Mouse (Mus musculus): ENCODE measurements around the gene Luc7l2. TPM values are rescaled to one million over a fixed set of nuclear protein-coding genes. Genes with fewer than 3 reads are reported as not detected.

Gene Luc7l2
- total and polyA plus RNA-seq, 3 experiments, result 62.0 to 173 (median 92.5) TPM

DNA sequence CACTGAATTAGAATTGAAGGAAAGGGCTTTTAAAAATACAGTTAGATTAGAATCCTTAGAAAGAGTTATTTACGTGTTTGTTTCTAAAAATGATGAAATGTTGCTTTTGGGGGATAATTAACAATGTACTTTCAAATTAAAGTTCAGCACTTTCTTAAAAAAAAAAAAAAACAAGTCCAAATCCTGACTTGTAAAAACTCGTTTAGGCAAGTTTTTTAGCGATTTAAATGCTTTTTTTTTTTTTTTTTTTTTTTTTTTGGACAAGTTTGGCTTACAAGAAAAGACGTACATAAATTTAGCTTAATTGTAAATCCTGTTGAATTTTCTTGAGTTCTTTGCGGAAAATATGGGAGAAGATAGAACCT, 1.5 kb downstream of the Luc7l2 start:
- Histone ChIP-seq H3K79me2 (replicated peaks; ENCODE audit: control insufficient read depth, extremely low read depth, insufficient read depth, poor library complexity, severe bottlenecking) (peaks cover 31% of the 10 kb centered on the region), H3K27me3 (replicated peaks) (no peaks in the 10 kb centered on the region), H3K4me2 (ENCODE audit: insufficient read depth, low read depth, poor library complexity, severe bottlenecking) (no peak overlapping the region), H3K27ac (ENCODE audit: insufficient read depth, low read depth) (no peak overlapping the region), H3K4me3 (replicated peaks in 1 of 3; ENCODE audit: low read depth in 2 of 3, low read length in 2 of 3, poor library complexity in 1 of 3) (peak overlapping the region; percentile 58 to 97 (median 58)), H3K9ac (ENCODE audit: insufficient read depth, low read depth) (peak overlapping the region; percentile 78), H3K9me3 (replicated peaks; ENCODE audit: low read length) (no peaks in the 10 kb centered on the region), H3K4me1 (ENCODE audit: control insufficient read depth in 1 of 2, insufficient read depth in 2 of 2) (peaks cover 4 to 36% of the 10 kb centered on the region in 2 experiments; a peak in 2 of 4 replicates), H3K36me3 (replicated peaks in 1 of 2; ENCODE audit: control insufficient read depth in 1 of 2, insufficient read depth in 1 of 2, low read length in 1 of 2) (peaks cover 6 to 17% of the 10 kb centered on the region in 2 experiments)
- peak; percentile 90; the same call in 1 of the 2 replicates for TF ChIP-seq CHD1 (IDR thresholded peaks at IDR 0.05; ENCODE audit: low read depth, low read length)
- no peak for TF ChIP-seq SMC3 (IDR thresholded peaks at IDR 0.05; ENCODE audit: low read depth, low read length)
- DNase-seq (ENCODE audit: extremely low read depth), result no peak
- dilution Hi-C loops (cut with MboI; ENCODE audit: extremely low pct_ligation_motif_present, extremely low pct_unique_long_range_greater_than_20kb, low sequenced_read_pairs) (no loop called here), in situ Hi-C loops (cut with MboI; ENCODE audit: low pct_ligation_motif_present, low pct_unique_long_range_greater_than_20kb, low sequenced_read_pairs) (no loop called here)

GRCm38 (mm10) chr6:38576096-38576495, 25.0 kb downstream of the Luc7l2 start:
- Histone ChIP-seq H3K4me3 (replicated peaks in 1 of 3; ENCODE audit: low read depth in 2 of 3, low read length in 2 of 3, poor library complexity in 1 of 3) (no peak overlapping the region), H3K4me2 (ENCODE audit: insufficient read depth, low read depth, poor library complexity, severe bottlenecking) (peak overlapping the region; percentile 62), H3K9me3 (replicated peaks; ENCODE audit: low read length) (no peaks in the 10 kb centered on the region), H3K9ac (ENCODE audit: insufficient read depth, low read depth) (no peak overlapping the region), H3K79me2 (replicated peaks; ENCODE audit: control insufficient read depth, extremely low read depth, insufficient read depth, poor library complexity, severe bottlenecking) (peaks cover 58% of the 10 kb centered on the region), H3K27ac (ENCODE audit: insufficient read depth, low read depth) (no peak overlapping the region), H3K4me1 (ENCODE audit: control insufficient read depth in 1 of 2, insufficient read depth in 2 of 2) (peaks cover 3 to 24% of the 10 kb centered on the region in 2 experiments; a peak in 3 of 4 replicates), H3K36me3 (replicated peaks in 1 of 2; ENCODE audit: control insufficient read depth in 1 of 2, insufficient read depth in 1 of 2, low read length in 1 of 2) (peaks cover 33 to 65% of the 10 kb centered on the region in 2 experiments), H3K27me3 (replicated peaks) (no peaks in the 10 kb centered on the region)
- dilution Hi-C loops (cut with MboI; ENCODE audit: extremely low pct_ligation_motif_present, extremely low pct_unique_long_range_greater_than_20kb, low sequenced_read_pairs) (no loop called here), in situ Hi-C loops (cut with MboI; ENCODE audit: low pct_ligation_motif_present, low pct_unique_long_range_greater_than_20kb, low sequenced_read_pairs) (no loop called here)
- DNase-seq (ENCODE audit: extremely low read depth), result peak; percentile 63
- TF ChIP-seq EP300 (IDR thresholded peaks at IDR 0.05; ENCODE audit: low read length) (peak; percentile 87), POLR2A (IDR thresholded peaks at IDR 0.05; ENCODE audit: low read depth, low read length) (no peak), USF1 (IDR thresholded peaks at IDR 0.05; ENCODE audit: low read depth, low read length) (no peak), GABPA (IDR thresholded peaks at IDR 0.05; ENCODE audit: insufficient replicate concordance, low read depth, low read length) (no peak), IRF4 (IDR thresholded peaks at IDR 0.05; ENCODE audit: low read depth, low read length) (peak; percentile 84), JUND (conservative IDR thresholded peaks at IDR 0.05; ENCODE audit: low read depth, low read length) (no peak), RAD21 (IDR thresholded peaks at IDR 0.05; ENCODE audit: low read depth, low read length) (no peak), RCOR1 (conservative IDR thresholded peaks at IDR 0.05; ENCODE audit: low read depth, low read length) (no peak), ZMIZ1 (IDR thresholded peaks at IDR 0.05; ENCODE audit: low read depth, low read length) (no peak), CHD1 (IDR thresholded peaks at IDR 0.05; ENCODE audit: low read depth, low read length) (no peak), MAFK (IDR thresholded peaks at IDR 0.05; ENCODE audit: insufficient replicate concordance, low read length) (no peak), NRF1 (IDR thresholded peaks at IDR 0.05; ENCODE audit: low read depth, low read length) (no peak), SMC3 (IDR thresholded peaks at IDR 0.05; ENCODE audit: low read depth, low read length) (no peak)

All from CH12.LX (cell line).